Mouse (Mus musculus): ENCODE results near the gene Ccdc14. TPM values are rescaled to one million over a fixed set of nuclear protein-coding genes. Genes with fewer than 3 reads are reported as not detected.

Gene Ccdc14
- 3.5 TPM for polyA plus RNA-seq (2017; shearing (Covaris generic))

GRCm38 (mm10) chr16:34690334-34691144 is at the start of gene Ccdc14:
Ccdc14 (plus strand) TSS chr16:34690616.

GRCm38 (mm10) chr16:34649621-34650020 is 40.8 kb upstream of the Ccdc14 start, which contains the start of gene Ropn1:
Ropn1 (plus strand) TSS chr16:34649921.

GRCm38 (mm10) chr16:34745065-34745585 is 54.7 kb downstream of the Ccdc14 start, which contains the start of gene Mylk:
Mylk (plus strand) TSS chr16:34745210.

Other genes with a start within 250 kb of the Ccdc14 start
- 0.45 TPM for gene Kalrn, start 117.1 kb upstream of the Ccdc14 start, polyA plus RNA-seq (2017; shearing (Covaris generic))
- not detected for gene Ropn1, start 40.7 kb upstream of the Ccdc14 start, polyA plus RNA-seq (2017; shearing (Covaris generic))
- gene Mylk, start 54.6 kb downstream of the Ccdc14 start, polyA plus RNA-seq (2017; shearing (Covaris generic)): not detected

Measured in inflammation-experienced regulatory T-cells, adult 16 weeks (primary cell).